Mouse (Mus musculus) bone marrow, adult 2 months (tissue): ENCODE results near the gene Gabarap. TPM values are rescaled to one million over a fixed set of nuclear protein-coding genes. Genes with fewer than 3 reads are reported as not detected.

Experiments
- H3K27ac ChIP-seq: fragments of 200-500 bp; 2 replicates; pipeline ENCODE4 v1.5.1; 2012; ENCODE audit warnings: low read depth, mild to moderate bottlenecking, control low read depth, inconsistent platforms, low read length; ENCODE audit not compliant: control insufficient read depth, poor library complexity, insufficient read depth
- H3K4me1 ChIP-seq: fragments of 200-500 bp; 2 replicates; pipeline ENCODE4 v1.6.1; 2011; ENCODE audit warnings: low read length; ENCODE audit not compliant: control insufficient read depth, insufficient read depth
- H3K4me3 ChIP-seq: fragments of 200-500 bp; replicated peaks from 2 replicates; pipeline ENCODE3; 2011; ENCODE audit warnings: mild to moderate bottlenecking, low read depth, low read length, control low read depth; ENCODE audit not compliant: control insufficient read depth
- CTCF ChIP-seq: fragments of 200-500 bp; IDR thresholded peaks from 2 replicates; pipeline ENCODE4 v1.5.1; 2011; ENCODE audit warnings: low read length, control low read depth; ENCODE audit not compliant: control insufficient read depth, insufficient read depth
- POLR2A ChIP-seq: fragments of 200-500 bp; IDR thresholded peaks from 2 replicates; pipeline ENCODE4 v1.6.1; 2011; ENCODE audit warnings: low read depth, mild to moderate bottlenecking, control low read depth, low read length, borderline replicate concordance; ENCODE audit not compliant: control insufficient read depth
- WGBS: fragments of 180-500 bp; shearing (Covaris S2); methylation state at CpG from one replicate; pipeline ENCODE4 v1.1.7; 2018; 5-methylcytosine and 5-hydroxymethylcytosine counted together
- polyA plus RNA-seq: library from polyadenylated mRNA; stranded (reverse); fragments of >200 nt; gene quantifications from 2 replicates; pipeline ENCODE4 v1.2.4, GENCODE M21; 2011; ENCODE audit warnings: low replicate concordance; ENCODE audit not compliant: missing spikeins, insufficient read depth, insufficient read length

The Gabarap gene
- polyA plus RNA-seq, 1 experiment, result 443 TPM

DNA sequence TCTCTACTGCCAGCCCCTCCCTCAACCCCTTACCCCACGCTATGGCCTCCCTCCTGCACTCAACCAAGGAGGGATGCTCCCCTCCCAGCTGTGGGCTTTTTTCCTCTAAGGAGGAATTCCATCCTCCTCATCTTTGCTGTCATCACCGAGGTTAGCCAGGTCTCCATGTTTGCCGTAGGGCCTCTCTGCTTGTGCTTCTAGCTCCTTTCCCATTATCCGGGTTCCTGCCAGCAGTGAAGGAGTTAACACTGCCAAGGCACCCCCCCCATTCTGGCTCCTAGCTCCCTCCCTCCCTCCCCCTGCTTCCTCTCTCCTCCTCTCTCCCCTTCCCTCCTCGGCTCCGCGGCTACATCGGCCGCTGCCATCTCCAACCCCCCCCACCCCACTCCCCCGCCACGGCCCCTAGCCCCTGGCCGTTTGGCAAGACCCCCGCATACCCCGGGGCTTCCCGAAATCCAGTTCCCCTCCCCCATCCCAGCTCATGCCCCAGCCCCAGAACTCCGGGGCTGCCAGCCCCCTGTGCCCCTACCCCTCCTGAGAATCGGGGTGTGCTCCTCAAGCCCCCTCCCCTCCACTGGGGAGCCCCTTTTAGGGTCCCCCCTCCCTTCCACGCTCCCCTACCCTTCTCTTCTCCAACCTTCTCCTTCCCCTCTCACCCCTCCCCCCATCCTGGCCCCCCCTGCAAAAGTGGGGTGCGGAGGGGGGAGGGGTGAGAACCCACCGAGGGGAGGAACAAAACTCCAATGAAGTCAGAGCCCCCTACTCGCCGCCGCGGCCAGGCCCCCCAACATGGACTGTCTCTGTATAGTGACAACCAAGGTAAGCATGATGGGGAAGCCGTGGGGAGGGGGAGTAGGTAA, 27.4 kb downstream of the Gabarap start:
- H3K4me1 ChIP-seq, result peaks cover 1% of the 10 kb centered on the region; the same call in 1 of the 2 replicates
- H3K27ac ChIP-seq, result no peak overlapping the region
- no peak for TF ChIP-seq POLR2A
- TF ChIP-seq CTCF, result no peak
- H3K4me3 ChIP-seq, result peak overlapping the region; percentile 18
- 1% methylated on average over 25 of the region's 25 CpGs for WGBS

DNA sequence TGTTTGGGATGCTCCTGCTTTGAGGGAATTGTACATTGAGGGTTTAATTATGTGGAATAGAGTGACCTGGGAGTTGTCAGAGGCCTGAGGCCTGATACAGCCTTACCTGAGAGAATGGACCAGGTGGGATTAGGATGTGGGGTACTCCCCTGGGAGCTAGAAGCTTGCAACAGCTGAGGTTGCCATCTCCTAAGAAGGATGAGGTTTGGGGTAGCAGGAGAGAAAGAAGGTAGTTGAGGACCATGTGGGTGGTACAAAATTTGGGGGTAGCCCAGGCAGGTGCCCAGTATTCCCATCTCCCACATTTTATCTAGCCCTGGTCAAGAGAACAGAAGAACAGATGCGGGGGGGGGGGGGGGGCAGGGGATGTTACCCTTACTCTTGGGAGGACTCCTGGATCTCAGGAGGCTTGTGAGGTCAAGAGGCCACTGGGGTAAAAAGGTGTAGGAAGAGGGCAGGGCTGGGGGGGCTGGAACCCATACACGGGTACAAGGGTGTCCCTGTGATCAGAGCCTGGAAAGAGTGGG, 28.6 kb downstream of the Gabarap start:
- no peak for TF ChIP-seq POLR2A
- no peak for TF ChIP-seq CTCF
- WGBS, result 20% methylated on average over 2 of the region's 2 CpGs
- H3K4me3 ChIP-seq, result no peak overlapping the region
- H3K27ac ChIP-seq, result no peak overlapping the region
- no peaks in the 10 kb centered on the region; the same call in 1 of the 2 replicates for H3K4me1 ChIP-seq

DNA sequence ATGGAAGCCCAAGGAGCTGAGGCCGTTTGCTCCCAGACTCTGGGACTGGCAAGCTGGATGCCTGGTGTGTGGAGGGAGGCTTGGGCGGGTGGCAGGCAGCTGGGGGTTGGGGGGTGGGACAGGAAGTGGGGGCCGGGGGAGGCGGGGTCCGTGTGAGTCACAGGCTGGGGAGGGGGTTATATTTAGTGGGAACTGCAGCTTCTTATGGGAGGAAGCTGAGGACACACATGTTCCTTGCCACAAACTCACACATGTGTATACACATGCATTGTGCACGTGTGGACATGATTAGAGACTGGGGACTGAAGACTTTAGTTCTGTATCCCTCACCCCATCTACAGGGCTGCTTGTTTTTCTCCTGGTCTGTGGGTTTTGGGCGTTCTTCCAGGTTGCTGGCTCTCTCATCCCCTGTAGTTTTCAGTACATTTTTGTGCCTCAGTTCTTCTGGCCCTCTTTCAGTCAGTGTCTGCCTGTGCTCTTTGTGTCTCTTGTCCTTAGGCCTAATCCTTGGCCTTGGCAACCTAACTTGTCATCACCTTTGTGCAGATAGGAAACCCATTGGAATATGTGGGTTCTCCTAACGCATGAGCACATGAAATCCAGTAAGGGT, 29.2 kb downstream of the Gabarap start:
- Histone ChIP-seq H3K4me3 (no peak overlapping the region), H3K27ac (no peak overlapping the region), H3K4me1 (no peaks in the 10 kb centered on the region; the same call in 1 of the 2 replicates)
- TF ChIP-seq POLR2A (no peak), CTCF (no peak)
- WGBS, result 18% methylated on average over 8 of the region's 8 CpGs

DNA sequence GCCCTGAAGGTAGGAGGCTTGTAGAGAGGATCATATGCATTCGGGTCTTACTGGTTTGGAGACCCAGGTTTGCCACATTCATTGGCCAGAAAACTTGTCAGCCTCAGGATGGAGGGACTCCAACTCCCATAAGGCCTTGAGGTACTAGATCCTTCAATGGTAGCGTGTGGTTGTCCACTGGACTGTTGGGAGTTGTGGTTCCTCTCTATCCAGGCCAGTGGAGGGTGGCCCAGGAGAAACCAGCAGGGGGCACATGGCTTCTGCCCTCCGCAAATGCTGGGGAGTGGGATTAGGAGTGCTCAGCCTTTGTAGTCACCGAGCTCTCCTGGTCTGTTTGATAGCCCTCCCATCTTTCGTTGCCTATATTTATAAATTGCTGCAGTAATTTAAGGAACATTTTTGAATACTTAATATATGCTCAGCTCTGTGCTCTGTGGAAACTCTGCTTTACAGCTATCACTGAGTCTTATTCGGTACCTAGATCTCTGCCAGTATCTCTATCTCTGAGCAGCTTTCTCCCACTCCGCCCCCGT, 29.9 kb downstream of the Gabarap start:
- Histone ChIP-seq H3K4me3 (peak overlapping the region; percentile 65), H3K27ac (no peak overlapping the region), H3K4me1 (no peaks in the 10 kb centered on the region; the same call in 1 of the 2 replicates)
- no peak for TF ChIP-seq POLR2A
- peak; percentile 56; the same call in 1 of the 2 replicates for TF ChIP-seq CTCF
- WGBS, result 0% methylated on average over 8 of the region's 8 CpGs

DNA sequence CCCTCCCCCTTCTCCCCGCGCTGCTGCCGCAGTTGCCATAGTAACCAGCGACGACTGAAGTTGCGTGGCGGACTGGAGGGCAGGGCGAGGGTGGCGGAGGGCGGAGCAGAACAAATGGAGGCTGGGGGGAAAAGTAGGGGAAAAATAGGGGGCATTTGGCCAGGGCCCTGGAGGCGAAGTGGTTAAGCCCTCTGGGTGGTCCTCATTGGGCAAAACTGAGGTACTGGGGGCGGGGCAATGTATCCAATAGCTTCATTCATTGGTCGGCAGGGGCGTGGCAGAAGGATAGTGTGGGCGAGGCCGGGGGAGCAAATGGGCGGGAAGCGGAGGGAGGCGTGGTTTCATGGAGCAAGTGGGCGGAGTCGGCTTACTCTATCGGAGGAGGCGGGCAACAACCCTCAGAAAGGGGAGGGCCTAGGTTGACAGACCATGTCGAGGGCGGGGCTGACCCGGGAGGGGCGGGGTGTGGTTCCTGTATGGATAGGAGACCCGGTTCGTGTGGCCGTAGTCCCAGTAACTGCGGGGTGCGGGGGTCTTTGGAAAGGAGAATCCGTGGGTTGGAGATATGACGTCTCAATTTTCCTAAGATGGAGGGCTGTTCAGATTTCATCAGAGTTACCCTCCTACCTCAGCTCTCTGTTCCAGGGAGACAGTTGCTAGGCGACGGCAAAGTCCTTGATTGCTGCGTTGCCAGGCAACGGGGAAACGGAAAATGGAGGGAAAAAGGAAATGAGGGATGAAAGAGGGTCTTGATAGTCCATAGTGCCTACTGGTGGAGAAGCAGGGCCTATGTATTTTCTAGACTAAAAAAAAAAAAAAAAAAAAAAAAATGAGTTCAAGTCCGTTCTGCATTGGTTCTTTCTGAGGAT, 30.6 kb downstream of the Gabarap start:
- no peak; the same call in 1 of the 2 replicates for TF ChIP-seq POLR2A
- TF ChIP-seq CTCF, result no peak
- WGBS, result 4% methylated on average over 40 of the region's 40 CpGs
- Histone ChIP-seq H3K4me3 (peak overlapping the region; percentile 65), H3K27ac (no peak overlapping the region), H3K4me1 (no peaks in the 10 kb centered on the region; the same call in 1 of the 2 replicates)

DNA sequence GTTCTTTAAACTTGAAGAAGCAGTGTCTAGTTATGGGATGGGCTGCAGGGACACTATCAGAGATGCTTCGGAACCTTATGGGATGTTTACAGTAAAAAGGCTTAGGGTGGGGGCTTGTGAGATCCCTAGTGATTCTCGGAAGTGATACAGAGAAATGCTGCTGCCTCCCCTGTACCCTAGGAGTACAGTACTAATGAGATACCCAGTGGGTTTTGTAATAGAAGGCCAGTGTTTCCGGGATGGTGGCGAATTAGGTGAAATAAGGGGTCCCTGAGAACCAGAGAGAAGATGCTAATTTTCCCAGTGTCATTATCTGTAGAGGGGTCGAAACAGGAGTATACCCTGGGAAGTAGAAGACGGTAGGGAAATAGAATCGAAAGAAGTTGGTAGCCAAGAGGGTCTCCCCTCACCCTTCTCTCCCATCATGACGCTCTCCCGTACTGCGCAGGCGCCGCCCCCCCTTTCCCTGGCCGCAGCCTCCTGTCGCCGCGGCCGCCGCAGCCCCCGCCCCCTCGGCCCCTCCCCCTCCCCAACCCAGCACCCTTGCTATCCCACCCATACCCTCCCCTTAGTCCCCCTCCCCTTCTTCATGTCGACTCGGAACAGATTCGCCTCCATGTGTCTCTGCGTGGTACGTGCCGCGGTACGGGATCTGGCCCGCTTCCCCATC, 32.7 kb downstream of the Gabarap start:
- Histone ChIP-seq H3K4me1 (no peaks in the 10 kb centered on the region; the same call in 1 of the 2 replicates), H3K4me3 (no peak overlapping the region), H3K27ac (no peak overlapping the region)
- no peak for TF ChIP-seq CTCF
- no peak for TF ChIP-seq POLR2A
- 48% methylated on average over 22 of the region's 29 CpGs for WGBS

DNA sequence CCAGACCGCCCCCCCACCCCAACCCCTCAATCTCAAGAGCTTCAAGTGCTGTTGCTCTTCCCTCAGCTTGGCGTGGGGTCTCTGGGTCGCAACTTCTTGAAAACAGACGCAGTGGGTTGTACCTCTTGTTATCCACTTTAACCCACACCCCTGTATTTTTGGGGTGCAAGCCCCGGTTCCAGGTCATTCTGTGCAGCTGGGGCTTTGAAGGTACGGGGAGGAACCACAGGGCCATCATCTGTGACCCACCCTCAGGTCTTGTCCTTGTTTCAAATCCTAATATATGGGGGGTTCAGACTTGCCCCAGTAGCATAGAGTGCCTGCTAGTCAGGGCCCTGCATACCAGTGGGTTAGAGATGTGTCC, 33.2 kb downstream of the Gabarap start:
- 71% methylated on average over 6 of the region's 6 CpGs for WGBS
- no peak overlapping the region for H3K4me3 ChIP-seq
- no peaks in the 10 kb centered on the region; the same call in 1 of the 2 replicates for H3K4me1 ChIP-seq
- TF ChIP-seq POLR2A (no peak), CTCF (no peak)
- H3K27ac ChIP-seq, result no peak overlapping the region
